Mouse (Mus musculus) kidney, postnatal 0 days (tissue): ENCODE measurements around the gene Gpatch1. TPM values are rescaled to one million over a fixed set of nuclear protein-coding genes. Genes with fewer than 3 reads are reported as not detected.

Experiments
- ATAC-seq: fragments of 200-750 bp; cut with Nextera tagmentation; replicated peaks from 2 replicates; pipeline ENCODE4 v1.8.0; 2017; ENCODE audit warnings: low read depth, moderate number of reproducible peaks, moderate TSS enrichment, moderate library complexity; ENCODE audit not compliant: low FRiP score
- DNase-seq: peaks from one replicate; pipeline ENCODE4 v3.0.0-alpha.2; 2016; ENCODE audit warnings: low spot score
- H3K27ac ChIP-seq: fragments of 300-500 bp; sonication (generic); 2 replicates; pipeline ENCODE4 v1.5.1; 2014; ENCODE audit warnings: mild to moderate bottlenecking
- H3K27me3 ChIP-seq: fragments of 300-500 bp; sonication (generic); 2 replicates; pipeline ENCODE4 v1.6.1; 2014; ENCODE audit warnings: low read length, mixed read lengths; ENCODE audit not compliant: insufficient read depth
- H3K36me3 ChIP-seq: fragments of 300-500 bp; sonication (generic); 2 replicates; pipeline ENCODE4 v1.6.1; 2014; ENCODE audit warnings: low read length, mixed read lengths; ENCODE audit not compliant: insufficient read depth
- H3K4me1 ChIP-seq: fragments of 300-500 bp; sonication (generic); replicated peaks from 2 replicates; pipeline ENCODE4 v1.6.1; 2014; ENCODE audit warnings: antibody characterized with exemption, low read length, mixed read lengths; ENCODE audit not compliant: insufficient read depth
- H3K4me2 ChIP-seq: fragments of 300-500 bp; sonication (generic); 2 replicates; pipeline ENCODE4 v1.6.1; 2014; ENCODE audit warnings: mild to moderate bottlenecking, low read length, moderate library complexity, mixed read lengths
- H3K4me3 ChIP-seq: fragments of 300-500 bp; sonication (generic); replicated peaks from 2 replicates; pipeline ENCODE4 v1.5.1; 2014; ENCODE audit warnings: low read depth, low read length
- H3K9ac ChIP-seq: fragments of 300-500 bp; sonication (generic); 2 replicates; pipeline ENCODE4 v1.6.1; 2014; ENCODE audit warnings: low read depth, low read length
- H3K9me3 ChIP-seq: fragments of 300-500 bp; sonication (generic); replicated peaks from 2 replicates; pipeline ENCODE4 v1.6.1; 2016; ENCODE audit warnings: low read length, inconsistent platforms, mixed read lengths
- CTCF ChIP-seq: IDR thresholded peaks from 2 replicates; pipeline ENCODE4 v1.5.1; 2016; ENCODE audit warnings: antibody characterized with exemption, low read depth, mild to moderate bottlenecking, moderate library complexity
- WGBS: fragments of 180-500 bp; shearing (Covaris S2); extraction: QIAGEN DNeasy Blood & Tissue Kit; methylation state at CpG from one replicate; pipeline ENCODE4 v1.1.7; 2014; 5-methylcytosine and 5-hydroxymethylcytosine counted together
- polyA plus RNA-seq: library from polyadenylated mRNA; unstranded; fragments of >200 nt; fragmentation: Nextera tagmentation; extraction: Ambion mirVana; gene quantifications from 2 replicates; pipeline ENCODE4 v1.2.1, GENCODE M21; 2015

The Gpatch1 gene
- polyA plus RNA-seq, 1 experiment from 2014 or later = 17.0 TPM

GRCm38 (mm10) chr7:35269443-35270024, 48.7 kb downstream of the Gpatch1 start:
- DNase-seq (peak; percentile 69), ATAC-seq (peak; percentile 72)
- Histone ChIP-seq H3K36me3 (no peaks in the 10 kb centered on the region), H3K27ac (no peak overlapping the region), H3K4me3 (peak overlapping the region; percentile 16), H3K9ac (peak overlapping the region; percentile 33; the same call in 1 of the 2 replicates), H3K4me2 (peak overlapping the region; percentile 54), H3K4me1 (no peaks in the 10 kb centered on the region), H3K9me3 (peaks cover 5% of the 10 kb centered on the region; the same call in 1 of the 2 replicates), H3K27me3 (no peaks in the 10 kb centered on the region)
- WGBS = 7% methylated on average over 21 of the region's 21 CpGs
- TF ChIP-seq CTCF = peak; percentile 54

GRCm38 (mm10) chr7:35267841-35268240, 50.4 kb downstream of the Gpatch1 start:
- DNase-seq (no peak), ATAC-seq (no peak)
- Histone ChIP-seq H3K4me2 (no peak overlapping the region), H3K27me3 (no peaks in the 10 kb centered on the region), H3K4me3 (no peak overlapping the region), H3K36me3 (no peaks in the 10 kb centered on the region), H3K4me1 (no peaks in the 10 kb centered on the region), H3K9ac (no peak overlapping the region), H3K9me3 (no peaks in the 10 kb centered on the region), H3K27ac (no peak overlapping the region)
- WGBS = 68% methylated on average over 5 of the region's 5 CpGs
- peak; percentile 32; the same call in 1 of the 2 replicates for TF ChIP-seq CTCF

- no peaks in the 10 kb centered on the region for H3K9me3 ChIP-seq
- H3K4me1 ChIP-seq = no peaks in the 10 kb centered on the region
- H3K27ac ChIP-seq = no peak overlapping the region
- H3K9ac ChIP-seq = no peak overlapping the region
- no peak for DNase-seq
- no peak overlapping the region for H3K4me3 ChIP-seq
- H3K27me3 ChIP-seq = no peaks in the 10 kb centered on the region
- H3K36me3 ChIP-seq = no peaks in the 10 kb centered on the region
- peak; percentile 46; the same call in 1 of the 2 replicates for TF ChIP-seq CTCF
- ATAC-seq = no peak
- H3K4me2 ChIP-seq = no peak overlapping the region
- 71% methylated on average over 4 of the region's 4 CpGs for WGBS
These were observed 51.6 kb downstream of the Gpatch1 start for GRCm38 (mm10) chr7:35266666-35267065.

GRCm38 (mm10) chr7:35264746-35265145, 53.5 kb downstream of the Gpatch1 start:
- no peaks in the 10 kb centered on the region for H3K27me3 ChIP-seq
- ATAC-seq = no peak
- H3K9me3 ChIP-seq = no peaks in the 10 kb centered on the region
- H3K4me2 ChIP-seq = no peak overlapping the region
- WGBS = 9% methylated on average over 6 of the region's 7 CpGs
- peak; percentile 78 for TF ChIP-seq CTCF
- H3K4me1 ChIP-seq = no peaks in the 10 kb centered on the region
- H3K9ac ChIP-seq = no peak overlapping the region
- no peak overlapping the region for H3K27ac ChIP-seq
- H3K36me3 ChIP-seq = no peaks in the 10 kb centered on the region
- DNase-seq = peak; percentile 72
- no peak overlapping the region for H3K4me3 ChIP-seq

GRCm38 (mm10) chr7:35263595-35264489, 54.4 kb downstream of the Gpatch1 start:
- Histone ChIP-seq H3K4me2 (no peak overlapping the region), H3K36me3 (no peaks in the 10 kb centered on the region), H3K27ac (no peak overlapping the region), H3K9me3 (no peaks in the 10 kb centered on the region), H3K9ac (no peak overlapping the region), H3K4me3 (no peak overlapping the region), H3K27me3 (no peaks in the 10 kb centered on the region), H3K4me1 (no peaks in the 10 kb centered on the region)
- DNase-seq = no peak
- TF ChIP-seq CTCF = no peak
- 79% methylated on average over 15 of the region's 15 CpGs for WGBS
- no peak for ATAC-seq

- Histone ChIP-seq H3K9me3 (no peaks in the 10 kb centered on the region), H3K27ac (no peak overlapping the region), H3K4me2 (no peak overlapping the region), H3K4me3 (no peak overlapping the region), H3K9ac (no peak overlapping the region), H3K36me3 (no peaks in the 10 kb centered on the region), H3K4me1 (no peaks in the 10 kb centered on the region), H3K27me3 (no peaks in the 10 kb centered on the region)
- 90% methylated on average over 8 of the region's 8 CpGs for WGBS
- peak; percentile 41 for TF ChIP-seq CTCF
- no peak for ATAC-seq
- DNase-seq = no peak
These were observed 58.9 kb downstream of the Gpatch1 start for GRCm38 (mm10) chr7:35259384-35259783.
